Mouse (Mus musculus): ENCODE data around the gene Plch1. TPM values are rescaled to one million over a fixed set of nuclear protein-coding genes. Genes with fewer than 3 reads are reported as not detected.

The Plch1 gene
- polyA plus RNA-seq, 1 experiment from 2014 or later = 10.3 TPM

- Histone ChIP-seq H3K36me3 (no peaks in the 10 kb centered on the region), H3K27ac (no peak overlapping the region), H3K9me3 (replicated peaks) (no peaks in the 10 kb centered on the region), H3K4me1 (peaks cover 45% of the 10 kb centered on the region), H3K4me2 (0 out of 2 replicates have a peak overlapping the region, but pooled peaks have one; percentile 19), H3K9ac (no peak overlapping the region), H3K4me3 (replicated peaks) (no peak overlapping the region), H3K27me3 (no peaks in the 10 kb centered on the region)
- WGBS = 53% methylated on average over 4 of the region's 4 CpGs
- ATAC-seq (replicated peaks; ENCODE audit: low FRiP score) = no peak
Measured at GRCm38 (mm10) chr3:63896303-63896702, 3.0 kb downstream of the Plch1 start.

- Histone ChIP-seq H3K27ac (no peak overlapping the region), H3K27me3 (no peaks in the 10 kb centered on the region), H3K4me3 (replicated peaks) (no peak overlapping the region), H3K9ac (no peak overlapping the region), H3K4me2 (no peak overlapping the region), H3K9me3 (replicated peaks) (no peaks in the 10 kb centered on the region), H3K4me1 (peaks cover 45% of the 10 kb centered on the region), H3K36me3 (no peaks in the 10 kb centered on the region)
- 25% methylated on average over 2 of the region's 2 CpGs for WGBS
- no peak for ATAC-seq (replicated peaks; ENCODE audit: low FRiP score)
Measured at GRCm38 (mm10) chr3:63895786-63896185, 3.5 kb downstream of the Plch1 start.

- Histone ChIP-seq H3K36me3 (no peaks in the 10 kb centered on the region), H3K9me3 (replicated peaks) (no peaks in the 10 kb centered on the region), H3K4me3 (replicated peaks) (peak overlapping the region; percentile 21), H3K27ac (peak overlapping the region; percentile 75), H3K9ac (no peak overlapping the region), H3K4me1 (peaks cover 32% of the 10 kb centered on the region), H3K4me2 (peak overlapping the region; percentile 35), H3K27me3 (no peaks in the 10 kb centered on the region)
- ATAC-seq (replicated peaks; ENCODE audit: low FRiP score) = peak; percentile 24
- 41% methylated on average over 7 of the region's 7 CpGs for WGBS
Measured at GRCm38 (mm10) chr3:63893677-63894076, 5.6 kb downstream of the Plch1 start.

GRCm38 (mm10) chr3:63892154-63892553 is 7.1 kb downstream of the Plch1 start:
- no peak overlapping the region for H3K4me3 ChIP-seq (replicated peaks)
- H3K4me2 ChIP-seq = no peak overlapping the region
- no peaks in the 10 kb centered on the region for H3K9me3 ChIP-seq (replicated peaks)
- H3K36me3 ChIP-seq = no peaks in the 10 kb centered on the region
- ATAC-seq (replicated peaks; ENCODE audit: low FRiP score) = no peak
- no peak overlapping the region for H3K9ac ChIP-seq
- 48% methylated on average over 3 of the region's 3 CpGs for WGBS
- H3K27me3 ChIP-seq = no peaks in the 10 kb centered on the region
- H3K27ac ChIP-seq = no peak overlapping the region
- peaks cover 21% of the 10 kb centered on the region for H3K4me1 ChIP-seq

GRCm38 (mm10) chr3:63881065-63881464 is 18.2 kb downstream of the Plch1 start:
- Histone ChIP-seq H3K4me2 (no peak overlapping the region), H3K4me1 (peaks cover 7% of the 10 kb centered on the region; the same call in 1 of the 2 replicates), H3K4me3 (replicated peaks) (no peak overlapping the region), H3K9ac (no peak overlapping the region), H3K9me3 (replicated peaks) (no peaks in the 10 kb centered on the region), H3K27ac (no peak overlapping the region), H3K27me3 (no peaks in the 10 kb centered on the region), H3K36me3 (peaks cover 15% of the 10 kb centered on the region)
- ATAC-seq (replicated peaks; ENCODE audit: low FRiP score) = no peak
- 88% methylated on average over 2 of the region's 2 CpGs for WGBS

- H3K27ac ChIP-seq = no peak overlapping the region
- H3K9ac ChIP-seq = no peak overlapping the region
- H3K4me2 ChIP-seq = no peak overlapping the region
- 36% methylated on average over 4 of the region's 4 CpGs for WGBS
- no peaks in the 10 kb centered on the region for H3K9me3 ChIP-seq (replicated peaks)
- no peaks in the 10 kb centered on the region for H3K36me3 ChIP-seq
- H3K4me3 ChIP-seq (replicated peaks) = no peak overlapping the region
- H3K4me1 ChIP-seq = peaks cover 7% of the 10 kb centered on the region; the same call in 1 of the 2 replicates
- ATAC-seq (replicated peaks; ENCODE audit: low FRiP score) = peak; percentile 82
- H3K27me3 ChIP-seq = no peaks in the 10 kb centered on the region
Measured at GRCm38 (mm10) chr3:63878995-63879666, 20.1 kb downstream of the Plch1 start.

- Histone ChIP-seq H3K4me3 (replicated peaks) (no peak overlapping the region), H3K27ac (no peak overlapping the region), H3K27me3 (no peaks in the 10 kb centered on the region), H3K4me2 (no peak overlapping the region), H3K4me1 (no peaks in the 10 kb centered on the region; the same call in 1 of the 2 replicates), H3K9ac (no peak overlapping the region), H3K9me3 (replicated peaks) (no peaks in the 10 kb centered on the region), H3K36me3 (peaks cover 10% of the 10 kb centered on the region; the same call in 1 of the 2 replicates)
- 56% methylated on average over 1 of the region's 1 CpGs for WGBS
- ATAC-seq (replicated peaks; ENCODE audit: low FRiP score) = peak; percentile 43; the same call in 1 of the 2 replicates
Measured at GRCm38 (mm10) chr3:63872818-63873217, 26.5 kb downstream of the Plch1 start.

GRCm38 (mm10) chr3:63871249-63871648 is 28.0 kb downstream of the Plch1 start:
- H3K4me3 ChIP-seq (replicated peaks) = no peak overlapping the region
- H3K9me3 ChIP-seq (replicated peaks) = no peaks in the 10 kb centered on the region
- H3K27ac ChIP-seq = no peak overlapping the region; the same call in 1 of the 2 replicates
- H3K27me3 ChIP-seq = no peaks in the 10 kb centered on the region
- 39% methylated on average over 2 of the region's 2 CpGs for WGBS
- no peaks in the 10 kb centered on the region; the same call in 1 of the 2 replicates for H3K4me1 ChIP-seq
- ATAC-seq (replicated peaks; ENCODE audit: low FRiP score) = peak; percentile 66; the same call in 1 of the 2 replicates
- H3K9ac ChIP-seq = no peak overlapping the region
- H3K36me3 ChIP-seq = peaks cover 10% of the 10 kb centered on the region; the same call in 1 of the 2 replicates
- no peak overlapping the region for H3K4me2 ChIP-seq

DNA sequence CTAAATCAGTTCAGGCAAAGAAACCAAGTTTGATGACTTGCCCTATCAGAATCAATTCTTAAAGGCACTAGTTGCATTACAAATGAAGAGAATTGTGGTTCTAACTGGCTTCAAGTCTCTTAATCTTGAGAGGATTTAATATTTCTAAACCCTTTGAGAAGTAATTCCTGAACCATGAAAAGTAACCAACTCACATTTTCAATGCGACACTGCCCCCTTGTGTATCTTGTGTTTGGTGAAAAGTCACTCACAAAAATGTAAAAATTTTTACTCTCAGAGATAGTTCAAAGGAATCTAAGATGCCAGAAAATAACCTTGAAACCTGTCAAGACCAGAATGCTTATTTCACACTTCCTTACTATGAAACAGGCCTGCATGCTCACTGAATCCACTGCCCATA is 31.0 kb downstream of the Plch1 start:
- H3K9me3 ChIP-seq (replicated peaks) = no peaks in the 10 kb centered on the region
- H3K9ac ChIP-seq = no peak overlapping the region
- H3K36me3 ChIP-seq = peaks cover 10% of the 10 kb centered on the region; the same call in 1 of the 2 replicates
- no peaks in the 10 kb centered on the region for H3K27me3 ChIP-seq
- no peaks in the 10 kb centered on the region; the same call in 1 of the 2 replicates for H3K4me1 ChIP-seq
- H3K27ac ChIP-seq = no peak overlapping the region
- H3K4me2 ChIP-seq = no peak overlapping the region
- WGBS = 58% methylated on average over 1 of the region's 1 CpGs
- H3K4me3 ChIP-seq (replicated peaks) = no peak overlapping the region
- no peak for ATAC-seq (replicated peaks; ENCODE audit: low FRiP score)

DNA sequence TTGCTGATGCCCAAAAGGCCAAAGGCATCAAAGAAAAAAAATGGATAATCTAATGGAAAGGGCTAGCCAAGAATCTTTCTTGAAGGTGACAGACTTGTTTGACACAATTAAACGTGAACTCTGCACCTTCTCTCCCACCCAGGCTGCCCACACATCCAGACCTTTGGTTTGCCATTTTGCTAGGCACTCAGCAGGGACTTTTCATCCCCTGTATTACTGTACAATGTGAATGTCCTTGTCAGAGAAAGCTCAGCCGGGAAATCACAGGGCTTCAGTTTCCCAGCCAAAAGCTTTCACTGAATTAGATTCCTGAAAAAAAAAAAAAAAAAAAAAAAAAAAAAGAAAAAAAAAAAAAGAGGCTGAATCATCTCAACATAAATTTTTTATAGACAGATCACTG is 34.2 kb downstream of the Plch1 start:
- no peak for ATAC-seq (replicated peaks; ENCODE audit: low FRiP score)
- 73% methylated on average over 2 of the region's 2 CpGs for WGBS

GRCm38 (mm10) chr3:63862716-63863115 is 36.6 kb downstream of the Plch1 start:
- H3K36me3 ChIP-seq = no peaks in the 10 kb centered on the region
- H3K4me2 ChIP-seq = no peak overlapping the region
- H3K4me3 ChIP-seq (replicated peaks) = no peak overlapping the region
- no peak overlapping the region for H3K27ac ChIP-seq
- H3K4me1 ChIP-seq = no peaks in the 10 kb centered on the region
- H3K9ac ChIP-seq = no peak overlapping the region
- H3K27me3 ChIP-seq = no peaks in the 10 kb centered on the region
- H3K9me3 ChIP-seq (replicated peaks) = no peaks in the 10 kb centered on the region
- WGBS = 82% methylated on average over 10 of the region's 10 CpGs
- no peak for ATAC-seq (replicated peaks; ENCODE audit: low FRiP score)

More for the DNA sequence above, 34.2 kb downstream of the Plch1 start:
- peaks cover 7% of the 10 kb centered on the region; the same call in 1 of the 2 replicates for H3K36me3 ChIP-seq
- H3K27ac ChIP-seq = no peak overlapping the region
- H3K9ac ChIP-seq = no peak overlapping the region
- H3K4me1 ChIP-seq = no peaks in the 10 kb centered on the region
- no peaks in the 10 kb centered on the region for H3K27me3 ChIP-seq
- H3K4me2 ChIP-seq = no peak overlapping the region
- no peaks in the 10 kb centered on the region for H3K9me3 ChIP-seq (replicated peaks)
- H3K4me3 ChIP-seq (replicated peaks) = no peak overlapping the region

DNA sequence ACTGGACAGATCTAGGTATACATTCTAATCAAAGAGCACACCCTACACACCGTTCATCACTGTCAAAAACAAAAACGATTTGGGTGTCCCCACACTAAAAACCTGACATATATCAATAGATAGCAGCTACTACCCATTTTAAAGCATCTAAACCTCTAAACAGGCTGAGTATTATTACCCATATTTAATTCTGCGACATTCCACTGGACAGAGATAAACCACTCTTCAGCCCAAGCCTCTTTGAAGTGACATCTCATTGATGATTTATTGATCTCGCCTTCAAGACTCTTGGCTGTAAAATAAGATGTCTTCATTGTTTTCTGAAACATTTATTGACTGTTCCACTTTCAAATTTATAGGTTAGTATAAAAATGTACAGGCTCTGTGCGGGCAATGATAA is 46.4 kb downstream of the Plch1 start:
- H3K4me3 ChIP-seq (replicated peaks) = no peak overlapping the region

More for the DNA sequence above, 46.4 kb downstream of the Plch1 start:
- Histone ChIP-seq H3K4me2 (no peak overlapping the region), H3K9ac (no peak overlapping the region), H3K9me3 (replicated peaks) (no peaks in the 10 kb centered on the region), H3K4me1 (peaks cover 20% of the 10 kb centered on the region), H3K27me3 (no peaks in the 10 kb centered on the region), H3K36me3 (no peaks in the 10 kb centered on the region), H3K27ac (no peak overlapping the region)
- 49% methylated on average over 5 of the region's 5 CpGs for WGBS
- ATAC-seq (replicated peaks; ENCODE audit: low FRiP score) = peak; percentile 63; the same call in 1 of the 2 replicates
